Mouse (Mus musculus) lung, postnatal 14 days (tissue): ENCODE measurements around the gene Tas1r3.

Source experiments
- DNase-seq: peaks from one replicate; pipeline ENCODE4 v3.0.0; 2021

The Tas1r3 gene

DNA sequence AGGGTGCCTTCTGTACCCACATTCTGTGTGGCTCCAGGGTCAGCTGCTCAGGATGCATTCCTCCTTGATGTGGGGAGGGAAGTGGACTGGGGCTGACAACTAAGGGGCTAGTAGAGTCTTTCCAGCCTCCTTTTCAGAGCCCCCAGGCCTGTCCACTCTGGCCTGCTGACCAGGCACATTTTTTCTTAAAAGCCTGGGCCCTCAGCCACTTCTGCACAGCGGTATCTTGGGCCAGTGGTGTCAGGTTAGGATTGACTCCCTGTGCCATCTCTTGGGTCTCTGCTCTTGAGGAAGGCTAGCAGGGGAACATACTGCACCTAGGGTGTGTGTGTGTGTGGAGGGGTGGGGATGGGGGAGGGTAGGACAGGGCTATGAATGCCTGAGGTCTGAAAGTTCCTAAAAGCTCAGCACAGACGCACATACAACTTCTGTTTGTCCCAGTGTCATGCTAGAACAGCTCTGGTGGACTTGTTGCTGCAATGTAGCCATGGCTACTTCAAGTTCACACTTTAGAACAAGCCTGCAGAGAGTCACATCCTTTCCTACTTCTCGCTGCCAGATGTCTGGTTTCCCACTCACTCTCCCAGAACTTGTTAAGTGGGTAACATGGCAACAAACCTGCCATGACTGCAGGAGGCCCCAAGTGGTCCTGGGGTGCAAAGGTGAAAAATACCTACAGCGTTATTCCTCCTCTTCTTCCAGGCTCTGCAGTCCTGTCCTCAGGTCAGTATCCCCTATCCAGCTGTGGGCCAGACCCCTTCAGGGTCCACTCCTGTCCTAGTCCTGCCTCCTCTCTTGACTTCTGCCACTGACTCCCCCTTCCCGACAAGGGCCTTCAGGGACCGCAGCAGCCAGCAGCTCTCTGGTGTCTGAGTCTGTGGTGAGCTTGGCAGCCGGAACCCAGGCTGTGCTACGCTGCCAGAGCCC is 22.8 kb downstream of the Tas1r3 start:
- DNase-seq: no peak

DNA sequence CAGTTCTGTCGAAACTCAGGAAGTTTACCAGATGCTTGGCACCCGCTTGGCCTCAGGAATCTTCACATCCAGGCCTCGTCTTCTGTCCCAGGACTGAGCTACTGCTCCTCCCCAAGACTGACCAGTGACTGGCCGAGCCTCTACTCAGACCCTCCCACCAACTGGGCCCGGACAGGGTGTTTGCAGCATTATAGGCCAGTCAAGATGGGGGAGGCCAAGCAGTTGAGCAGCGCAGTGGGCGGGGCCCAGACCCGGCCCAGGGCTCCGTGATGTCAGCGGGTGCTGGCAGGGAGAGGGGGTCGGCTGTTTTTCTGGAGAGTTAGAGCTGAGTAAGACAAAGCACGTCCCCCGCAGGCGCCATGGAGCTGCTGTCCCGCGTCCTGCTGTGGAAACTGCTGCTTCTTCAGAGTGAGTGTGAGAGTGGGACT is 23.7 kb downstream of the Tas1r3 start, which contains the start of gene Mxra8:
Mxra8 (plus strand) TSS at position 198 of the 428 bp plus-strand sequence.
- DNase-seq: peak; percentile 89

DNA sequence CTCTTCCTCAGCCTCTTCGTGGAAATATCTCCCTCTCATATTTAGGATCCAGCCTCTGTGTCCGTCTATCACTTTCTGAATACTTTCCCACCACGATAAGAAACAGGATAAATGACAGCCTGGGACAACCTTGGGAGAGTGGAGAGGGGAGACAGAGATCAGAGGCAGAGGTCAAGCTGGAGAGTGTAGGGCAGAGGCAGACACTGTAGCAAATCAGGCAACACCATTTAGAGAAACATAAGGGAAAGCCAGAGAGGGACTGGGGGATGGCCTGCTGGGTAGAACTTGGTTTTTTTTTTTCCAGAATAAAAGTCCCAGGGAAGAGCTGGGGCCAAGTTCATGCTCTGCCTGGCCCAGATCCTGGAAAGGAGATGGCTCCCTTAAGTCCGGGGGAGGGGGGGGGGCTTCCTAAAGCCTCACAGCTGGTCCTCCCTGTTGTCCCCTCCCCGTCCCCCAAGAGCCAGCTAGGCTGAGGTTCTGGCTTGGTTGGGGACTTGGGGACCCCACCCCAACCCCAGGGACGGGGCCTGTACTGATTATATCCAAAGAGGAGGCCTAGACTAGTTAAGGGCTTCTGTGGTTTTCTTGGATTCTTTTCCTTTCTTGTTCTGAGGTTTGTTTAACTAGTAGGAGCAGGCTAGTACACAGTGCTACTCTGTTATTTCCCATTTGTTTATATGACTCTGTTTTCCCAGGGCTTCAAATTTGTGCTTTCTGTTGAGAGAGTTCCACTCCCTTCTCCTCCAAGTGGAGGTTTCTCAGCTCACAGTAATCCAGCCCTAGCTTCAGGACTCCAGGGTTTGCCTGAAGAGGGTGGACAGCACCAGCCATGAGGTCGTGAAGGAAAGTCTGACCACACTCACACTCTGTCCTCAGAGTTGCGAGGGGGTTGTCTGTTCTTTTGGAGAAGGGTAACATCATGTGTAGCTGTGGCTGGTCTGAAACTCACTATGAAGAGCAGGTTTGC is 24.7 kb downstream of the Tas1r3 start:
- DNase-seq: peak; percentile 30

DNA sequence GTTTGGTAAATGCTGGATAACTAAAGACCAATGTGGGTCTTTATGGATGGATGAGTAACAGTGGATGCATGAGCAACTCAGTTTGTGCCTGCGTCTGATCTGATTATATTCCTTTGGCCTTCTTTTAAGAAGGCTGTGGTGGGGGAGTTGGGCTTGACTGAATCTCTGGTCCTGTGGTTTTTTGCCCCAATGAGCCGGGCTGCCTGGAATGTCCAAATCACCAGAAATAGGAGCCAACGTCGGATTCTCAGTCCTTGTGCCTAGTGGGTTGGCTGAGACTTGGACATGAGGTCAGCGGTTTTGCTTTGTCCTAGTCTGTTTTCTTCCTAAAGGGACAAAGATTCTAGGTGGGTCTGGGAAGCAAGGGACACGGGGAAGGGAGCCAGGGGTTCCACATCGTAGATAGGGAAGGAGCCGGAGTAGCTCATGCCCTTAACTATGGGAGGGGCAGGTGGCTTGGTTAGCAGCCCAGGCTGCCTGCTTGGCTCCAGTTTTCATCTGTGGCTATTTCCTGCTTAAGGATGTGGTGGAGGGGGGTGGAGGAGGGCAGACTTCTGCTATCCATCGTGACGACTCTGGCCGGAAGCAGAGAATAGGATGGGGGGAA is 25.7 kb downstream of the Tas1r3 start:
- DNase-seq: peak; percentile 54

DNA sequence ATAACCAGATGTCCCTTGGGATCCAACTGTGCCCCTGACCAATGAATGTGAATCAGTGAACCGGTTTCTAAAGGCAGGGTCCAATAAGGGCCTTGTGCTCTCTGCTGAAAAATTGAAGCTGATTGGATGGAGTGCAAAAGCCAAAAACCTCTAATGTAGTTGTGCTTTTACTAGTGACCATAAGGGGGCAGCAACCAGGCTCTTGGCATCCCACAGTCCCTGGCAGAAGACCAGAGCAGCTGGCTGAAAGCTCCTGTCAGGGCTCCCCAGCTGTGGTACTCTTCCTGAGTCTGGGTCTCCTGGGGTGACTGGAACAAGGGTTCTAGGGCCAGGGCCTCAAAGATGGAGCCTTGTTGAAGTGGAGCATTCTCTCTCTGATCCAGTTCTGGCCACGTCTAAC is 29.3 kb downstream of the Tas1r3 start:
- peak; percentile 85 for DNase-seq

DNA sequence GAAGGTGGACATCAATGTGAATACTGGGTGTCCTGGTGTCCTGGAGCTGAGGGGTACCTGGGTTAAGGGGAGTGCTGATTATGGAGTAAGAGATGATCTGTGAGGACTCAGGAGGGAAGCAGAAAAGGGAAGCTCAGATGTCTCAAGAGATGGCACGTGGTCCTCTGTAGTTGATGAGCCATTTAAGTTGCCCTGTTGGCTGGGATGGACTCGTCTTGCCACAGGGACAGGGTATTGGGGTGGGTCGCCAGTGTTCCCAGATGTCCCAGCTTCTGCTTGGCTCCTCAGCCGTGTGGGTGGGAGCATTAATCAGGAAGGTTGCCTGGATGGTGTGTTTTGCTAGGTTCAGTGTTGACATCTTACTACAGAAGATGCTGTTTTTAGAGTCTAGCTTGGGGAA is 29.9 kb downstream of the Tas1r3 start:
- DNase-seq: no peak

DNA sequence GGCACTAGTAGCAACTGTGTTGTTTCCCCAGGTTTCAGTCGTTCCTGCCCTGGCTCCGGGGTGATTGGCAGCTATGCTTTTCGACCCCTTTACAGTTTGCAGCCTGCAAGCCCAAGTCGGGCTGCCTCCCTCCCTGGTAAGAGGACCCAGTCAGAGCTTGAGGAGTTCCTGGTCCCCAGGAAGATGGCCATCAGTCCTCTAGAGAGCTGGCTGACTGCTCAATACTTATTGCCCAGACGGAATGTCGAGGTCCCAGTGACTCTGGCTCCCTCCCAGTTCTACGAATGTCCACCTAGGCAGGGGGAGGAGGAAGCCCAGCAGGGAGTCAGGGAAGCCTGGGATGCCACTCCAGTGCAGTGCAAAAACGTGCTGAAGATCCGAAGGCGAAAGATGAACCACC is 30.8 kb downstream of the Tas1r3 start:
- DNase-seq: no peak

DNA sequence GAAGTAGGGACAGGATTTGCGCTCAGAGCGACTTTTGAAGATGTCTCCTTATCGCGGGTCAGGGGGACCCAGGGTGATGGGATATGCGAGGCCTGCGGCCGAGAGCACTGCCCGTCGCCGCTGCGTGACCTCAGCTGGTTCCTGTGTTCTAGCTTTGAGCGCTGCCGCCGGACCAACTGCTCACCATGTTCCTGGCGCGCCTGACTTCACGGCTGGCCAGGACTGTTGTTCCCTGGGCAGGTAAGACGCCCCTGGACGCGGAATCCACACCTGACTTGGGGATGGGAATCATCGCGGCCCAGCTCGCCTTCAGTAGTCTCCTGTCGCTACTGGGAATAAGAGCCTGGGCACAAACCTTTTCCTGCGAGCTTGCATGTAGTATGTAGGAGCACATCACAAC is 31.3 kb downstream of the Tas1r3 start:
- DNase-seq: no peak

DNA sequence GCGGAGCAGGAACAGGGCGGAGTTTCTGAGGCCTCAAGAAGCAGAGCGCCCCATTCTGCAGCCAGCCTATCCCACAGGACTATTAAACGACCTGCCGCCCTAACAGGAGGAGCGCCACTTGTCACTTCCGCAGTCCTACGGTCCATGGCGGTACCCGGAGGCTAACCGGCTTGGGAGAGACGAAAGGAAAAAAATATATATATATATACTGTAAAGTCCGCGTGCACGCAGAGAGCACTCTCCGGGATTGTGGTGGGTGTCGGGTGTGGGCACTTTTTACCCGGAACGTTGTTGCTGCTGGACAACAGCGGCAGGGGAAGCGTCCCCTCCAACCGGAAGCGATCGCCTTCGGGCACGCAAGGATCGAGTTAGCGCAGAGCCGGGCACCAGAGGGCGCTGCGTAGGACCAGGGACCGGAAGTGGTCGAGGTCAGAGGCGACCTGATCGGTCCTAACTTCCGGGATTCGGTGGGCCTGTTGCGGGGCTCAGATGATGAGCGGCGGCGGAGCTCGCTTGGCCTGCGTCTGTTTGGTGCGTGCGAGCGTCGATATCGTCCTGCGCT is 31.9 kb downstream of the Tas1r3 start, which contains the start of gene Aurkaip1:
Aurkaip1 (plus strand) TSS at position 68 of the 562 bp plus-strand sequence.
- peak; percentile 97 for DNase-seq

DNA sequence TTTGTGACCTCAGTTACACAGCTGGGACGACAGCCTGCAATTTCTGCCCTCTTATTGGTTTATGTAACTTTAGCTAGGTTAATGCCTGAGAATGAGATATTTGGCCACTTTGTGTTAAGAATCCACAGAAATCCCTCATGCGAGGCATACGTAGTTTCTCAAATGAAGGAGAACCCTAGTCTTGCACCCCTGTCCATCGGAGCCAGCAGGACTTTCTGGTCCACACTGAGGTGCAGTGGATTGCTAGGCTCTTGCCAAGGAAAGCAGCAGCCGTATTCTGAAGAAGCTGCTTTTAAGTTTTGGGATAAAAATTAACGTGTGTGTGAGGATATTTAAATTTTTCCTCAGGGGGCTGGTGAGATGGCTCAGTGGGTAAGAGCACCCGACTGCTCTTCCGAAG is 32.6 kb downstream of the Tas1r3 start:
- no peak for DNase-seq

DNA sequence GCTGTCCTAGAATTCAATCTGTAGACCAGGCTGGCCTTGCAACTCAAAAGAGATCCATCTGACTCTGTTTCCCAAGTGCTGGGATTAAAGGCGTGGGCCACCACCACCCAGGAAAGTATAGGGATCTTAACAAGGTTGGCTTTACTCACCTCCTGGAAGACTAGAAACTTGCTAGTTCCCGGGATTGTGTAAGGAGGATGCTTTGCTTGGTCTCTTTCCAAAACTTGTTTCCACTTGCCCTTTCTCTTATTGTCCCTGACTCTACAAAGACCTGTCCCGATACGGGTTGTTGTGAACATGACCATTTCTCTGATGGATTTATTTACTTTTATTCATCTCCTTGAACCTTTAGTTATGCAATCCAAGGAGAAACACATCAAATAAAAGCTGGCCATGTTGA is 33.3 kb downstream of the Tas1r3 start:
- no peak for DNase-seq

DNA sequence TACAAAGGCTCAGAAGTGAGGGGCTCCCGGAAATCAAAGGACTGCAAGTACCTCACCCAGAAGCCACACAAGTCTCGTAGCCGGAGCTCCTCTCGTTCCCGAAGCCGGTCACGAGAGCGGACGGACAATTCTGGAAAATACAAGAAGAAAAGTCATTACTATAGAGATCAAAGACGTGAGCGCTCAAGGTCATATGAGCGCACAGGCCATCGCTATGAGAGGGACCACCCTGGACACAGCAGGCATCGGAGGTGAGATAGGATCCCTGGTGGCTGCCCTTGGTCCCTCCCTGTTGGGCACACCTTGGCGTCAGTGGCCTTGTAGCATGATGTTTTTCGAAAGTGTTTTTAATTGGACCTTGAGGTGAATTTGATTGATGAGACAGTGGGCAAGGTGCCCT is 39.7 kb downstream of the Tas1r3 start:
- DNase-seq: no peak

DNA sequence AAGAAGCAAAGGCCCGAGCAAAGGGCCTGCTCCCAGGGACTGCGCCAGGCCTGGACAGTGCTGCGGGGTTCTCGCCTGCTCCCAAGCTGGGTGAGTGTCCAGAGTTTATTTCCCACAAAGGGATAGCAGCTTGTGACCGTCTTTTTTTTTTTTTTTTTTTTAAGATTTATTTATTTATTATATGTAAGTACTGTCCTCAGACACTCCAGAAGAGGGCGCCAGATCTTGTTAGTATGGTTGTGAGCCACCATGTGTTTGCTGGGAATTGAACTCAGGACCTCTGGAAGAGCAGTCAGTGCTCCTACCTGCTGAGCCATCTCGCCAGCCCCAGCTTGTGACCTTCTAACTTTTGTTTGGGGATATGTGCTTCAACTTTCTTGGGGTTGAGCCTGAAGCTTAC is 42.1 kb downstream of the Tas1r3 start:
- DNase-seq: peak; percentile 33

DNA sequence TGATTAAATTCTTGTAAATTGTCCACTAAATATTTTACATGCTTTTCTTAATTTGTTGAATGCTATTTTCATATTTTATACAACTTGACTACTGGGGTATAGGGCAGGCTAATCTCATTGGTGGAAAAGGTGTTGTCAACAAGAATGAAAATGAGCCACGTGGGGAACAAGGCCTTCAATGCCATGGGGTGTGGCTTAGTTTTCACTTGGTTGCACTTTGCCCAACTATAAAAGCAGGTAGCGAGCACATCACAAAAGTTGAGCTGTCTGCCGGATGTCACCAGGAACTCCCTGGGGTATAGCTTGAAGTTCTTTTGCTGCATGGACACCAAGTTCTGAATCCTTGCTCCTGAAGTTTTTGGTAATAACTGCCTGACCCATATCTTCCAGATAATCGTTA is 45.6 kb downstream of the Tas1r3 start:
- DNase-seq: no peak

DNA sequence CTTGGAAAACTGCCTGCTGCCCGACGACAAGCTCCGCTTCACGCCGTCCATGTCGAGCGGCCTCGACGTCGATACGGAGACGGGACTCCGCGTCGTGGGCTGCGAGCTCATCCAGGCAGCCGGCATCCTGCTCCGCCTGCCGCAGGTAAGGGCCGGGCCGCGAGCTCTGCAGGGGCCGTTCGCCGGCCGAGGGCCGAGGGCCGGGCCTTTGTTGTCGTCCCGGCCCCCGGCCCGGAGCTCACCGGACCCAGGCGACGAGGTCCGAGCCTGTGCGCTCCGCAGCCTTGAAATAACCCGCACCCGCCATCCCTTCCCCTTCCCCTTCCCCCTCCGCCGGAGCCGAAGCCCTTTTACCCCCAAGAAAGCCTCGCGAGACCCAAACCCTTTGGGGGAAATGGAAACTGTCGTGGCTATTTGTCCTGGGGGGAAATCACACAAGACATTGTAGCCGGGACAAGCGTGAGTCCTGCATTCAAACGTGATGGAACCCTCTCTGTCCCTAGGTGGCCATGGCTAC is 50.4 kb downstream of the Tas1r3 start:
- DNase-seq: peak; percentile 30

DNA sequence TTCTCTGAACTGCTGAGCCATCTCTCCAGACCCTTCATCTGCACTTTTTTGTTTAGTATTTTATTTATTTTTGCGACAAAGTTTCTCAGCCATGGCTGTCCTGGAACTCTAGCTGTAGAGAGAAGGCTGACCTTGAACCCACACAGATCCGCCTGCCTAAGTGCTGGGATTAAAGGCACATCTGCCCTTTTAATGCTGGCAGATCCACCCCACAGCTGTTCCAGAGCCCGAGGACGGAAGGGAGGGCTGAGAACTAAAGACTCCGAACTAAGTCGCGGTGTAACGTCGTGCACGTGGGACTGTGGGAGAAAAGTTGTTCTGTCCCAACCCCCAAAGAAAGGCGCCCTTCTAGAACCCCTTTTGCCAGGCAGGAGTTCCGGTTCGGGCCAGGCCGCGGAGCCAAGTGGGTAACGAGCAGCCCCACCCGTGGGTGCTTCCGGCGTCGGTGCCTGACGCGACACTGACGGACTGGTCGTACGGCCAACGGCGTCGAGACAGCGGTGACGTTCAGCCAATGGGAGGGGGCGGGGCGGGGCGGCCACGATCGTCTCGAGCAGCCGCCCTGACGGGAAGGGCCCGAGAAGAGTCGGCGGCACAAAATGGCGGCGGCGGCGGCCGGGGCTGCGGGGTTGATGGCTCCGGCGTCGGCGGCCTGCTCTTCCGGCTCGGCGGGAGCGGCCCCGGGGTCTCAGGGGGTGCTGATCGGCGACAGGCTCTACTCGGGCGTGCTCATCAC is 51.1 kb downstream of the Tas1r3 start, which contains the start of gene Ccnl2:
Ccnl2 (plus strand) TSS at position 561 of the 736 bp plus-strand sequence.
- DNase-seq: peak; percentile 93
